Mouse (Mus musculus) lung, postnatal 4 days (tissue): ENCODE measurements at regions not wholly inside any gene's neighbourhood (a gene's known extent, or its start where the extent isn't known, plus 50 kb on each side); places are given as distances from the start of the nearest gene placed in this dataset.

Experiments
- DNase-seq, 2 experiments: peaks; one replicate each; pipeline ENCODE4 v3.0.0; 2021

DNA sequence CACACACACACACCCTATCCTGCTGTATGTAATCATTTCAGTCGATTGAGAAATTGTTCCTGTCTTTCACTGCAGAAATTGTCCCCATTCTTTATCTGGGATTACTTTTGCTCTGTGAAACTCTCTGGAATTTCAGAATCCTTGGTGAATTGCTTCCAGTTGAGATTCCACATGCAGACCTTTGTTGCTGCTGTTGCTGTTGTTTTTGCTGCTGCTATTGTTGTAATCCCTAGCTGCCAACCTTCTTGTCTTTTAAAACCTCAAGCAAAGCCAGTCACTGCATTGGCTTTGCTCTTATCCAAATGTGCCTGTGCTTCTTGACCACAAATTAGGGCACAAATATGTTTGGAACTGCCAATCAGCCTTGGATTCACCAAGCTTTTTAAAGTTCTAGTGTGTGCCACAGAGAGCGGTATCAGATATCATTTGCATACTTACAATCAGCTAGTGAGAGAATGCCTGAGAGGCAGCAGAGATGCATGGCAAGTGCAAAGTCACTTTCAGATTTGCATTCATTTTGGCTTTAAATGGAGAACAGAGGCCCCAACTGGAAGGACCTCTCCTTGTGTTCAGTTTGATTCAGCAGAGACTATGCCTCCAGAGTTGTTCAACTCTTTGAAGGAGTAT is 1187.0 kb upstream of the Map3k7 start:
- DNase-seq: no peak

DNA sequence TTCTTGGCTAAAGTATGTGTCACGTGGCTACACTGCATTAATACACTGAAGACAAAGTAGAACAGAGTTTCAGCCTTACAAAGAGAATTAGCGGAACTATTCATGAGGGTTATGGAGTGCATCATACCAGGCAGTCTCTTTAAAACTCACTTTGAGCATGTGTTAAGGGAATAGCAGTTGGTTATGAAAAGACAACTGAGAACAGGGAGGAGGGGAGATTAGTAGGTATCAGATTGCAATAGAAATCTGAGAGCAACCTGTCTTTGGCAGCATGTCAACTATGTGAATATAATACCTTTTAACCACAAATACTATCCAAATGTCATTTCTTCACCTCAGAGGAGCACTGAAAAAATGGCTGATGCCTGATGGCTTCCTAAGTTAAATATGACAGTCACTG is 1182.2 kb upstream of the Map3k7 start:
- DNase-seq: no peak

DNA sequence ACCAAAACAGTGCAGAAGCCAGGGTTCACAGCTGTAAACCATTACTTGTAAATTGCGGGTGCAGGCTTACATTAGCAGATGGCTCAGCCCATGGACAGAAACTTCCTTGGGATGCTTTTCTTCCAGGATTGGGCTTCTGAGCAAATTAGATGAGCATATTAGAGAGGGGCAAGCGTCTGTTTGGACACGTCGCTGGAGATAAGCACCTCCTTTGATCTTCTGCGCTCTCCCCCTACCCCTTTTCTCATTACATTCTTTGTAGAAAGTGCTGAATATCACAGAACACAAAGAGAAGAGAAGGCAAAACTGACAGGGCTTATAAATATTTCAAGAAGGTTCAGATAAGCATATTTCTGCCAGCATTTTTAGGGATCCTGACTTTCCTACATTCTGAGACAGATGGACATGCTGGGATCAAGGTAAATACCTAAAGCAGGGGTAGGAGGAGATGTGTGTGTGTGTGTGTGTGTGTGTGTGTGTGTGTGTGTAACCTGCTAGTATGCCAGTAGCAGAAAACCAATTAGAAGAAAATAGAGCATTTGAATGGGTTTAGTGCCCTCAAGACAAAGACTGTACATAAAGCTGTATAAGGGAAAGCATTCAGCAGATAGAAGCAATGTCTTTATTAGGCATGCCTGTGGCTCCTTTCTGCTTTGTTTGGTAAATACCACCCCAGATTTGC is 1173.8 kb upstream of the Map3k7 start:
- no peak for DNase-seq

DNA sequence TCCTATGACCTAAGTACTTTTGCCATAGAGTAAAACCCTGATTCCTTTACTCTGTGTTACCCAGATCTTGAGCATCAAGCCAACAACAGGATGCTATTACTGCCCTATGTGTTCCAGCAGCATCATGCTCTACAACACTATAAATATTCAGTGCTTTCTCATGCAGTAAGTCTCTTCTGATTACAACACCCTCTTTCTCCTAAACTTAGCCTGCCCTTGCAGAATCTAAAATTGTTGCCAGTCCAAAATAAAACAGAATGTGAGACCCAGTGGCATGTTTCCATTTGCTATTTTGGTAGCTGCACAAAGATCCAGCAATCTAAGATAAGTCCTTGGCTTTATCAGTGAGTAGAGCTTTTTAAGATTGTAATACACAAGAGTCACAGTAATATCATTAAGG is 1154.1 kb upstream of the Map3k7 start:
- DNase-seq: no peak

DNA sequence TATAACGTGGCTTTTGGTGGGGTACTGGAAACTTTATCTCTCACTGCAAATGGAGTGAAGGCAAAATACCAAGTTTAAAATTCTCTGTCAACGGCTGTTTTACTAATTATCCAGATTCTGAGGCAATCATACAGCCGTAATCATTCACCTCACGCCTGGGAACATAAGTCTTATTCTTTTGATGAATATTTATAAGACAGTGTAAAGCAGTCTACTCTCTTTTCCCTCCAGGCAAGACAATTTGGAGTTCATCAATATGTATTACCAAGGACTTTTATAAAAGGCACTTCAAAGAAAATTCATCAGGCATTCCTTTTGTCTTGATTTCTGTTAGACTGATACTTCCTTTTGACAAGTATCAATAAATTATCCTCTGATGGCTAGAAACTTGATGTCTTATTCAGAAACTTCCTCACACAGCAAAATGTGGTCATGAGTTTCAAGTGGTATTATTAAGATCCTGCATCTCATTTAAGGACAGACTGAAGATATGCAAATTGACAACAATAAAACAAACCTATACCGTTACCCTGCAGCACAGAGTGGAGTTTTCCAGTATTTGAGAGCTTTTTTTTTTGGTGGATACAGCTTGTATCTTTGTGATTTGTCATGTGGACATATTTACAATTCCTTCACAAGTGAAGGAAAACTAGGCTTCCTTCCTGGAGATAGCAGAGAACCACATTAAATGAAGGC is 1108.4 kb upstream of the Map3k7 start:
- DNase-seq: no peak

DNA sequence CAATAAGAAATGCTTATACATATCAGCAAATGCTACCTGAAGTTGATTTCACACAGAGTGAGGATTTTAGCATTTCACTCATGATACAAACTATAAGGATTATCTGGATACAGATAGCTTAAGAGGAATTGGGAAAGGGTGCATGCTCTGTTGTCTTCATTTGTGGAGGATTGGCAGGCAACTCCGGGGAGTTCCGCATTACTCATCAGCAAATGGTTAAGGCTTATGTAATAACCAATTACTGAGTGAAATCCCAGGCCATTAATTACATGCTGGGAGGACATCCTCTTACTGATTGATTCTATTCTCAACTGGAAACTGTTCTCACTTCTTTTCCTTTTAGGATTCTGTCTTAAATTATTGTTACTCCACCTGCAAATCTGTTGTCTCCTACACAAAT is 1058.9 kb upstream of the Map3k7 start:
- no peak for DNase-seq

DNA sequence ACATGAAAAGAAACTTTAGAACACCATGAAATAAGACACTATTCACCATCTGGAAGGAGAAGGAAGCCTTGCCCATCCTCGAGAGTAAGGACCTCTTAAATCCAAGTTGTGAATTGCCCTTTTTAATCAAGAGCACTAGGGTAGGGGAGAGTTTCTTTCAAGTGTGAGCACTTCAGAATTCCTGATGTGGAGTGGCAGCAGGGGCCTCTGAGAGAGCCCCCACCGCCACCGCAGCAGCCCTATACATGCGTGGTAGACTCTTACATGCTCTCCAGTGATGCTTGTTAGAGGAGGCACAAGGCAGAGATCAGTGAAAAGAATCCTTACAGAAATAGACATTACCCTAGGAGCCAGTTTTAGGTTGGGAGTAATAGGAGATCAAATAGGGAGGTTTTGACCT is 1041.0 kb upstream of the Map3k7 start:
- no peak for DNase-seq

DNA sequence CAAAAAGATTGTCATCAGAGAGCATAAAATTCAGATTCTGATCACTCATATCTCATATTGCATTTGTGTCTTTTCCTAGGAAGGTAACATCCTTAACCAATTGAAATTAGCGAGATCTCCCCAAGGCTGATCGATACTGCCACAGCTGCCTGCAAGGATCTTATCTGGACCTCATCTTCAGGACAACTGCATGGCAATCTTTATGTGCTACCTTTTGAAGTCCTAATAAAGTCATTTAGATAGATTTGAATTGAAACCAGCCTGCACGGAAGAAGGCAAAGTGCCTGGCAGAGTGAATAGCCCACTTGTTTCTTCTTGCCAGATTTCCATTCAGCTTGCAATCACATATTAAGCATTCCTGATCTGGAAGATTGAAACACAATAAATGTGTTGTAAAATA is 1031.5 kb upstream of the Map3k7 start:
- DNase-seq: no peak

DNA sequence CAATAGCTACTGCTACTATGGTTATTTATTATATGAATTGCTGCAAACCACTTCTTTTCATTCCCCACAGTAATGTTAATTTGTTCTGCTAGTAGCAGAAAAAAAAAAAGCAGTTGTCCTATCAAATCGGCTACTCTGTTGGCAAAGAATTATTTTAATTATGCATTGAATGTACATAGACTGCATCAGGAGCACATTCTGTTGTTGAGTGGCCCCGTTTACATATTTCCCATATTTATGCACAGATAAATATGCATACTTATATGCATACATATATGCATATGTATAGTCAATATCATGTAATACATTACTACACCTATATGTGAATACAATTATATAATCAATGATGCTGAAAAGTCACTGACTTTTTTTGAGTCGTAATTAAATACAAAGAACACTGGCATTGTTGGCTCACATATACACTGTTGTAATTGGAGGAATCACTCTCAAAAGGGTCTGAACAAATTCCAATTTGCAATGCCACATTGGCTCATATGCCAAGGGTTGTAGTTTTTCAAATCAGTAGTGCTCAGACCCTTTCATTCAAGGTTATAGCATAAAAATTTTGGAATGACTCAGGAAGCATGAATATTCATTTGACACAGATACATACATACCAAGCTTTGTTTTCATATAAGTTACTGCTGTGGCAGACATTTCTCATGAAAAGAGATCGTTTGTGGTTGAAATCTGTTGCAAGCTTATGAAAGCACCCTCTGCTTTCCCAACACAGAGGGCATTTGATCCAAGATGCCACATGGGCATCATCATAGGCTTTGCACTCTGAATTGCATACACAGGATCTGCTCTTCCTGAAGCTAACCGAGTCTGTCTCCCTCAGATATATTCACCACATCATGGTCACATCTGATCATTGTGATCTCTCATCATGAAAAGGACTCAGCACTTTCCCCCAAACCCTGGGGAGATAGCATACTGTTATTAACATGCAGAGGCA is 1030.6 kb upstream of the Map3k7 start:
- DNase-seq: no peak

DNA sequence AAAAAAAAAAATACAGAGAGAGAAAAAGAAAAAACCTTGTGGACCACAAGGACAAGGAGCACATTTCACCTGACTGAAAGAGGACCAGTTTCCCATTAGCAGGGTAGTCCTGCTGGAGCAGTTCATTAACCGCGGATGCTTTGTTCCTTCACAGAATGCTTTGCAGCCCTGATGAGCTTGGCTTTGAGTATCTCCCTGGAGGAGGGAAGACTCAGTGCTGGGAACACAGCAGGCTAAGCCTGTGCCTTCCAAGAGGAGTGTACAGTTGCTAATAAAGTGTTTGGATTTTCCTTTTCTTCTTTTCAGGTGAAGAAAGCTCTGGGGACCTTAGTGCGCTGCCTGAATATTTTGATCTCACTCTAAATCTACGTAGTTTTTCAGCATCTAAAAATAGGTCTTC is 980.3 kb upstream of the Map3k7 start:
- no peak for DNase-seq

DNA sequence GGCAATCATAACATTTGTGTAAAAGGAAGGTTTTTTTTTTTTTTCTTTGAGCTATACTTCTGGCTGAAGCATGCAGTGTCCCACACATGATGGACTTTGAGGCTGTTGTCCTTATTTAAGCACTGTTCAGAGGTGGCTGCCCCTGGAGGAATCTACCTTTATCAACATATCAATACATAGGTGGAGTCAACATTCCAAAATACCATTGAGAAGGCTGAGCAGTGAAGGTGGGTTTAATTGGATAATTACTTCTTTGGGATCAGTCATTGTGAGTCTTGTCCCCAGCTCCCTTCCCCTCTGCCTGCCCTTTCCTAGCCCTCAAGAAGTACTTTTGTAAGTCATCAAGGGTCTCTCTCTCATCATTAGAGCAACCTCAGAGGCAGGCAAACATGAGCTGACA is 951.9 kb upstream of the Map3k7 start:
- DNase-seq: no peak

DNA sequence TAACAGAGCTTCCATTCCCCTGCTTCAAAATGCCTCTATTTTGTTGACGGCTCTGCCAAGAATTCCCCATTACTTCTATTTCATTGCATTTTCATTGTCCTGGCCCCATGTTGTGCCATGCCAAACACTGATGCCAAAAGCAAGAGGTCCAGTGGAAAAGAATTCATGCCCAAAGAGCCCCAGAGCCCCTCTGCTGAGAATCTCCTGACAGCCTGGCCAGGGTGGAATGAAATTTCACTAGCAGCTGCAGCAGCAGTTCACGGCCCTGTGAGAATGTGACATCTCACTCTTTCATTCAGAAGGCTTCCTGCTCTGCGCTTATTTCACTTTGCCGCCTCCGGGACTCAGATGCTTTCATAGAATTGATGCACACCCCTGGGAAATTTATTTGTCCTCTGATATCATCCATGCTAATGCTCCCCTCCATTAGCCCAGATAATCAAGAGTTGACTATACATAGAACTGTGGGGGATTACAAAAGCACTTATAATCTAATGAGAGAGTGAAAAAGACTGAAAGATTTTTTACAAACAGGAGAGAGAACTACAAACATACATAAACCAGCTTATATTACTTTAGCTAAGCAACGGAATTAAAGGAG is 911.7 kb upstream of the Map3k7 start:
- DNase-seq: no peak

DNA sequence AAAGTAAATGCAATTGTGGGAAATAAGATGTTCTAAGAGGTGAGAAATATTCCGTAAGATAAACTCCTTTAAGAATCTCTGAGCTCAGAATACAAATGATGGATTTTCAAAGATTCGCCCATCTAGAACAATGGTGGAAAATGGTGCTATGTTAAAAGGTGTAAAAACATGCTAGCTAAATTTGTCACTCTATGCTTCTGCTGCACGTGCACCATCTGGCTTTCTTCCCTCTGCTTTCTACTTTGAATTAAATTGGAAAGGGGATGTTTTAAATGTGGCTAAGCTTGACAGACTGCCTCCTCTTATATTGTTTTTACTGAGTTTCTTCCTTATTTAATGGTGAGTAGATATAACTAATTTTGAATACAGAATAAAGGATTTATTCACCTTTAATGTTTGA is 887.7 kb upstream of the Map3k7 start:
- no peak for DNase-seq

DNA sequence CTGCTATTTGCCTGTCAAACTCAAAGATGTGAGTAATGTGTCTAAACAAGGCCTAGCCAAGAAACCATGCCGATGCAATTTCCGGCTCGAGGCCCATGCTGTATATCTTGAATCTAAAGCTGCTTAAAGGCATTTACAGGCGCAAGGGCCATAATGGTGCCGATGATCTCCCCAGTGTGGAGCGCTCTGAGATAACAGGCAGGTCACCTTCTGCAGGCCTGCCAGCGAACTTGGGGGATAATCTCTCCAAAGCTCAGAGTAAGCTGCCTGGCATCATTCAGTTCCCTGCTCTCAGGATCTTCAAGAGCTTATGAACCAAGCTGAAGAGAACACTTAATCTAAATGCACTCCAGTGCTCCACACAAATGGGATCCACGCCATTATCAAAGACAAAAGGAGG is 842.3 kb upstream of the Map3k7 start:
- DNase-seq: no peak

DNA sequence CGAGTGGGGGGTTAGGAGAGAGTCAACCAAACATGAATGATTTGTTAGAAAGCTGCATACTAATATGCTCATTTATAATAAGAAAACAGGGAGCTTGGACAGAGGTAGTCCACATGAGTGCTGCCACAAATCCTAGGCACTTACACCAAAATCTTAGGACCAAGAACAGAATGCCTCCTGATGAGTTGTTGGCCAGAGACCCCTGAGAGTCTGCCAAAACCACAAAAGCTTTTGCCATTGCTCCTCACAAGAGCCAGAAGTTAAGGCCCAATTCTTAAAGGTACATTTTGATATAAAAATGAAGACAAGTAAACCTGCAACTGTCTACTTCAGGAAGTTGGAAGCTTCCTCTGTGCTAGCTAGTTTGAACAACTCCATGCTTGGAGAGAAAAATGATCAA is 820.7 kb upstream of the Map3k7 start:
- DNase-seq: no peak

DNA sequence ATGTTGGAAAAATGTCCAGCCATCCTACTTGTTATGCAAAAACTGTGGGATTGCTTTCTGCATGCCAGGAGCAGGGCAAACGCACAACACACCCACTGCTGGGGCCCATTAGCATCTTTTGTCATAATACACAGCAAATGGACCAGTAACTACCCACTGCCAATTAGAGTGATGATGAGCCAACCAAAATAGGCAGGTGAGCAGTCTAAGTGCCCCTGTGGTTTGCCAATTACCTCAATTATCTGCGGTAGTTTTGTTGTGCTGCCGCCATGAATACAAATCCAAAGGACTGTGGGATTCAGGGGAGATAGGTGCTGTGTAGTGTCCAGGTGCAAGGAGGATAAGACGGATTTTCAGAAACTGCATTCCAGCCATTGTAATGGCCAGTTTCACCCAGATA is 796.5 kb upstream of the Map3k7 start:
- no peak for DNase-seq

DNA sequence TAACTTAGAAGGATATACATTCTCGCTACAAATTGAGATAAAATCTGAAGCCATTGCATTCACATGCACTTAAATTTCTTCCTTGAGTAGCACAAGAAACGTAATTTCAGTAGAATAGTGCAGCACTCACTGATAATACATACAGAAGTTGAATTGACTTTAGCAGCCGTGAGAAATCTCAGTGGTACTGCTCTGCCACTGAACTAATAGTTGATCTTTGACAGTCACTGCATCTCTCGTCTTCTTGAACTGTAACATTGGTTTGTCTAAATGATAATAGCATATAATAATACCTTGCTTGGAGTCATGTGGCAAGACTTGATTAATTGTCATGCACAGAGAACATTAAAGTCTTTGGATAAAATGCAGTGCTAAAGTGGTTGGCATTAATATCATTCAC is 795.5 kb upstream of the Map3k7 start:
- DNase-seq: no peak

DNA sequence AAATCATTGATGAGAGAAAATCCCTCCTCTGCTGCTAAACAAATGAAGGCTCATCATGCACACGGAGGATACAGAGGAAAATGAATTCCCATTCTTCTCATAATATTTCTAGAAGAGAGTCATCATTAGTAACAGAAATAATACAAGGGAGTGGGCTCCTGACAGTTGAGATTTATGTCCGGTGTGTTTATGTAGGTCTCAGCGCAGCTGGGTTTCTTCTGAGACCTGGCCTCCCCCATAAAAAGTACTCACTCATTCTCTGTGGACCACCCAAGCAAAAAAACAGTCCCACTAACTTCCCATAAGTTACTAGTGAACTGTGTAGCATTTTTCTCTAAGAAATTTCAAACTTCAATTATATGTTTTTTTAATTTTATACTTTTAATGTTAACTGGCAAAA is 792.7 kb upstream of the Map3k7 start:
- DNase-seq: no peak

DNA sequence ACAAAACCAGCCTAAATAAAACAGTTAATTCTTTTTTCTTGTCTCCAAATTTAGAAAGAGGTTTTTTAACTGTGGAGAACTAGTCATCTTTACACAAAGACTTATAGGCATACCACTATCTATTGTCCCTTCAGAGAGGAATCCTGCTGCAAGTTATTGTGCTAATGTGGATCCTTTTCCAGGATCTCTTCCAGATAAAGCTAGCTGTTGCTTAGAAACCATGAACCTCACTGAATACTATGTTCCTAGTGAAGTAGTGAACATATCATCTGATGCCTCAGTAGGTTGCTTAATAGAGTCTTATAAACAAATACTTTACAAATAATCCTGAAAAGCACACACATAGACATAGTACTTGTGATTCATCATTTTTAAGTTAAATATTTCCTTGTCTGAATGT is 766.0 kb upstream of the Map3k7 start:
- no peak for DNase-seq

DNA sequence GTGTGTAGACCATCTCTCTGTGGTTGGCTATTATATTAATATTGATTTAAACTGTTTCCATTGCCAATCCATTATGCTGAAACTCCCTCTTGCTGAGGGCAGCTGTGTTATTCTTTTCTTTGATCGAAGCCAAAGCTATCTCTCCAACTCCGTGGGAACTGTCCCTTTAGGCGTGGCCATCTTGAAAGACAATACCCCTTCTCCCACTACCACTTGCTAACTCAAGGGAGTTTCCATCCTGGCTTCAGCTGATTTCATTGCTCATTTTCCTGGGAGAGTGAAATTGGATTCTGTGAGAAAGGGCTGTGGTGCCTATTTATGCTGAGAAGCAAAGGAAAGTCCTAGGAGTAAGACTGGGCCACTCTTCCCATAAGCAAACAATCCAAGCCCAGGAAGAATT is 760.6 kb upstream of the Map3k7 start:
- no peak for DNase-seq

DNA sequence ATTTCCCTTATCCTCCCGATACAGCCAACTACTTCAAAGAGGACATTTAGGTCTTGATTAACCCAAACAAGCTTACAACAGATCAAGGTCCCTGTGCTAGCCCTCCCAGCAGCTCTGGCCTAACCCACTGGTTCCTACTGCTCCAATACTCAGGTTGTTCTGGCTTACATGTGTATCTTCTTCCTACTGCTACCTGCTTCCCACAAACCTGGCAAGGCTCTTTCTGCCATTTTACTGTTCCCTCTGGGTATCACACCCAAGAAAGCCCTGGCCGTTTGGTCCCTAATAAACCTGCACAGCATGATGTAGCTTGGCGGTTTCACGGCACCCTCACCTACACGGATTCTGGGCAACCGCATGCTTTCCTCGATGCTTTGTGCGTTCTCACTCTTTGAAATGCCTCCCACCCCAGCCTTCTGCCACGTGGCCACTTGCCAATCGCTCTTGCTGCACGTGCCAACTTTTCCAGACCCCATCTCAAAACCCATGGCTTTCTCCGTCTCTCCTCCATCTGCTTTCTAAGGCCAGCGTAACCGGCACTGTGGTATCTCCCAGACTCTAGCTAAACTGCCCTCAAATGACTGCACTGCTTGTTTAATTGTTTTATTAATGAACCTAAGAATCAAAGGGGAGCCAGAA is 758.4 kb upstream of the Map3k7 start:
- DNase-seq: no peak

DNA sequence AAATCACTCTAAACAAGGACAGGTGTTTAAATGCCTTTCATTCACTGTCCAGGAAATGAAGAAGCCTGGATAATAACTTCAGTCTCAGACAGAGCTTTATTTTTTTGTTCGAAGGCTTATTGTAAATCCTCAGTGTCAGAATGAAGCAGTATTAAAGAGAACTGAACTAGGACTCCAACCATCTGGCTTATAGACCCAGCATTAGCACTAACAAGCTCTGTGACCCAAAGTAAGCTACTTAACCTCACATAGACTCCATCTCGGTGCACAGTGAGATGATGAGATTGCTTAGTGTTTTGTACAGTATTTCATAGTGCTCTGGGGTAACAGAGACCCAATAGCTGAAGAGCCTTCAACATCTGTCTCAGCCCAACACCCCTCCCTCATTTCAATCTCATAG is 738.2 kb upstream of the Map3k7 start:
- no peak for DNase-seq
